ENCODE assay signal across 23 mouse cellular contexts in genomic region chr3:3831411-3832286, GRCm38 (mm10).
DNase-seq lines count a peak whose midpoint lies in the region; ATAC-seq lines count a peak whose summit lies in the region.
"Had no signal": no experiment of that assay in that cellular context is flagged by ENCODE, and none has a peak within 500 bp of the region (broad histone marks: within the 10 kb centered on the region; RNA-seq: fewer than 3 reads in every experiment).

No protein-coding gene starts in this region.

- H3K4me3 ChIP-seq in midbrain, embryonic 12.5 days, result no peak overlapping the region
- no peak overlapping the region for H3K4me3 ChIP-seq in midbrain, embryonic 11.5 days (ENCODE audit: low read depth, low read length)
- no peak overlapping the region for H3K4me3 ChIP-seq in forebrain, embryonic 13.5 days
- H3K4me3 ChIP-seq in hindbrain, embryonic 14.5 days (replicated peaks; ENCODE audit: low read length), result no peak overlapping the region
- H3K4me3 ChIP-seq in neural tube, embryonic 13.5 days, result no peak overlapping the region
- H3K4me3 ChIP-seq: layer of hippocampus, adult 2 months; left cerebral cortex, adult 2 months; myocyte had no signal

- H3K9me3 ChIP-seq in midbrain, embryonic 12.5 days, result no peaks in the 10 kb centered on the region
- H3K9me3 ChIP-seq in midbrain, embryonic 11.5 days (ENCODE audit: control insufficient read depth, low read length), result no peaks in the 10 kb centered on the region
- no peaks in the 10 kb centered on the region for H3K9me3 ChIP-seq in forebrain, embryonic 13.5 days (replicated peaks)
- no peaks in the 10 kb centered on the region for H3K9me3 ChIP-seq in hindbrain, embryonic 14.5 days (ENCODE audit: control insufficient read depth, low read length)
- H3K9me3 ChIP-seq in neural tube, embryonic 13.5 days, result no peaks in the 10 kb centered on the region
- H3K9me3 ChIP-seq: G1E had no signal

- H3K27ac ChIP-seq in midbrain, embryonic 12.5 days (replicated peaks), result no peak overlapping the region
- no peak overlapping the region for H3K27ac ChIP-seq in midbrain, embryonic 11.5 days (ENCODE audit: low read depth, low read length)
- H3K27ac ChIP-seq in forebrain, embryonic 13.5 days, result no peak overlapping the region
- H3K27ac ChIP-seq in hindbrain, embryonic 14.5 days, result no peak overlapping the region
- no peak overlapping the region for H3K27ac ChIP-seq in neural tube, embryonic 13.5 days (replicated peaks)
- H3K27ac ChIP-seq: kidney, postnatal 0 days; layer of hippocampus, adult 2 months; left cerebral cortex, adult 2 months had no signal

- no peaks in the 10 kb centered on the region for H3K4me1 ChIP-seq in midbrain, embryonic 12.5 days
- H3K4me1 ChIP-seq in midbrain, embryonic 11.5 days (ENCODE audit: control insufficient read depth, insufficient read depth, low read length), result no peaks in the 10 kb centered on the region
- H3K4me1 ChIP-seq in forebrain, embryonic 13.5 days, result peaks cover 5% of the 10 kb centered on the region; the same call in 1 of the 2 replicates
- H3K4me1 ChIP-seq in hindbrain, embryonic 14.5 days (replicated peaks; ENCODE audit: control insufficient read depth, insufficient read depth, low read length), result no peaks in the 10 kb centered on the region
- no peaks in the 10 kb centered on the region for H3K4me1 ChIP-seq in neural tube, embryonic 13.5 days (replicated peaks)

- H3K9ac ChIP-seq in midbrain, embryonic 12.5 days (replicated peaks), result no peak overlapping the region
- no peak overlapping the region for H3K9ac ChIP-seq in midbrain, embryonic 11.5 days (ENCODE audit: low read length)
- H3K9ac ChIP-seq in forebrain, embryonic 13.5 days, result no peak overlapping the region
- H3K9ac ChIP-seq in hindbrain, embryonic 14.5 days, result no peak overlapping the region
- no peak overlapping the region for H3K9ac ChIP-seq in neural tube, embryonic 13.5 days

- H3K36me3 ChIP-seq in midbrain, embryonic 12.5 days, result no peaks in the 10 kb centered on the region
- H3K36me3 ChIP-seq in midbrain, embryonic 11.5 days (ENCODE audit: control insufficient read depth, insufficient read depth, low read length), result no peaks in the 10 kb centered on the region
- no peaks in the 10 kb centered on the region for H3K36me3 ChIP-seq in forebrain, embryonic 13.5 days (ENCODE audit: poor library complexity, severe bottlenecking)
- no peaks in the 10 kb centered on the region for H3K36me3 ChIP-seq in hindbrain, embryonic 14.5 days (replicated peaks; ENCODE audit: control insufficient read depth, insufficient read depth)
- no peaks in the 10 kb centered on the region for H3K36me3 ChIP-seq in neural tube, embryonic 13.5 days
- H3K36me3 ChIP-seq: G1E had no signal

- 78% methylated on average over 7 of the region's 7 CpGs for WGBS in midbrain, embryonic 12.5 days
- WGBS in midbrain, embryonic 11.5 days, result 84% methylated on average over 7 of the region's 7 CpGs
- 43% methylated on average over 7 of the region's 7 CpGs for WGBS in forebrain, embryonic 13.5 days
- WGBS in hindbrain, embryonic 14.5 days, result 68% methylated on average over 7 of the region's 7 CpGs
- 58% methylated on average over 7 of the region's 7 CpGs for WGBS in neural tube, embryonic 13.5 days

- no peaks in the 10 kb centered on the region for H3K27me3 ChIP-seq in midbrain, embryonic 12.5 days
- H3K27me3 ChIP-seq in midbrain, embryonic 11.5 days (ENCODE audit: control insufficient read depth, insufficient read depth, low read length), result no peaks in the 10 kb centered on the region
- H3K27me3 ChIP-seq in forebrain, embryonic 13.5 days, result no peaks in the 10 kb centered on the region
- H3K27me3 ChIP-seq in hindbrain, embryonic 14.5 days (ENCODE audit: control insufficient read depth, insufficient read depth, low read length), result no peaks in the 10 kb centered on the region
- no peaks in the 10 kb centered on the region for H3K27me3 ChIP-seq in neural tube, embryonic 13.5 days

- peak; percentile 54; the same call in 1 of the 2 replicates for ATAC-seq in midbrain, embryonic 12.5 days (ENCODE audit: low FRiP score, low read depth)
- ATAC-seq in midbrain, embryonic 11.5 days (ENCODE audit: low FRiP score), result no peak
- peak; percentile 93 for ATAC-seq in forebrain, embryonic 13.5 days
- peak; percentile 94 for ATAC-seq in hindbrain, embryonic 14.5 days (ENCODE audit: low FRiP score)
- peak; percentile 92 for ATAC-seq in neural tube, embryonic 13.5 days (ENCODE audit: low read depth)

- H3K4me2 ChIP-seq in midbrain, embryonic 12.5 days (replicated peaks), result no peak overlapping the region
- no peak overlapping the region for H3K4me2 ChIP-seq in midbrain, embryonic 11.5 days
- no peak overlapping the region for H3K4me2 ChIP-seq in forebrain, embryonic 13.5 days
- no peak overlapping the region for H3K4me2 ChIP-seq in hindbrain, embryonic 14.5 days (replicated peaks)
- no peak overlapping the region for H3K4me2 ChIP-seq in neural tube, embryonic 13.5 days
- H3K4me2 ChIP-seq: liver, embryonic 11.5 days had no signal

- DNase-seq in midbrain, embryonic 11.5 days (ENCODE audit: low spot score, missing footprints), result no peak
- DNase-seq in hindbrain, embryonic 14.5 days (ENCODE audit: low spot score), result peak; percentile 61
- no peak for DNase-seq in adrenal gland, postnatal 10 days
- no peak for DNase-seq in layer of hippocampus, adult 8-10 months (ENCODE audit: low spot score in 2 of 2)
- no peak for DNase-seq in cerebellum, postnatal 36 days
- DNase-seq: adrenal gland, postnatal 25 days; cerebellum, adult 11-12 months; cerebellum, postnatal 14 days; embryo, embryonic 11 days; gastrocnemius, postnatal 36 days; kidney, adult 18-20 months; lung, adult 18-20 months; lung, postnatal 14 days; thymus, postnatal 25 days had no signal
